Mouse (Mus musculus): Measurements from ENCODE around the gene Lrmda.

DNA sequence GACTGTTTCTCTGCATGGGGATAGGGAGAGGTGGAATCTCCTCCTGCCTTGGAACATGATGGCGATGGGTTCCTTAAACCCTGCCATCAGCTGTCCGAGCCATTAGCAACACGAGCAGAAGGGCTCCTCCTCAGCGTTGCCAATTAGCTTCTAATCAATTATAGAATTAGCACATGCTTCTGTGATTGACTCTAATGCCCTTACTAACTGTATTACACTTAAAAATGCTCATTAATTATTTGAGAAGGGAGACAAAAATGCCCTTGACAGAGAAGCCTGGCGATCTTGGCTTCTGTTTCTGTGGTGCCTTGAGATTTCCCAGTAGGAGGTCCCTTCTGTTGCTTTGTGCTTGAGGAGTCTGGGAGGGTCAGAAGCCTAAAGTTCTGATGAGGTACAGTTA is 579.1 kb downstream of the Lrmda start:
- TF ChIP-seq CTCF (IDR thresholded peaks at IDR 0.05) (no peak), EP300 (IDR thresholded peaks at IDR 0.05; ENCODE audit: insufficient read depth, low read depth, low read length) (no peak)

All from heart, adult 2 months (tissue).